Mouse (Mus musculus) liver, embryonic 14.5 days (tissue): ENCODE data around the gene Ptgr2.
A peak's percentile ranks its signal among the peaks of the same experiment; 100 is the strongest.

Experiments
- CTCF ChIP-seq: IDR thresholded peaks from 2 replicates; pipeline ENCODE4 v1.5.1; 2016; ENCODE audit warnings: antibody characterized with exemption, low read depth, control low read depth
- EP300 ChIP-seq: IDR thresholded peaks from 2 replicates; pipeline ENCODE4 v1.6.1; 2016; ENCODE audit warnings: antibody characterized with exemption, low read depth

DNA sequence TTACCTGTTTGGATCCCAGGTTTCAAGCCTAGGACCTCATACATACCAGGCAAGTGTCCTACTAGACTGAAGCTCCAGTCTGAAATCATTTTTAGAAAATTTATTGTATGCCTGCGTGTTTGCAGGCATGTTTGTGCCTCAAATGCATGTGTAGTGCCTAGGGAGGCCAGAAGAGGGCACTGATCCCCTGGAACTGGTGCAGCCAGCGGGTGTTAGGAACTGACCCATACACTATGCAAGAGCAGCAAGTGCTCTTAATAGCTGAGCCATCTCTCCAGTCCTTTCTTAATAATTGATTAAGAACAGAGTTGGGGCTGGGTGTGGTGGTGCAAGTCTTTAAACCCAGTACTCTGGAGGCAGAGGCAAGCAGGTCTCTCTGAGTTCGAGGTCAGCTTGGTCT is 3.4 kb downstream of the Ptgr2 start:
- TF ChIP-seq CTCF (peak; percentile 92), EP300 (no peak)
